Mouse (Mus musculus): ENCODE measurements around the gene Akr1cl.

The Akr1cl gene

GRCm38 (mm10) chr1:64988176-64988575, 44.4 kb downstream of the Akr1cl start:
- no peak for DNase-seq (ENCODE audit: low read depth, low spot score)

GRCm38 (mm10) chr1:64986120-64986519, 46.4 kb downstream of the Akr1cl start:
- DNase-seq (ENCODE audit: low read depth, low spot score): peak; percentile 70

GRCm38 (mm10) chr1:64983247-64983646, 49.3 kb downstream of the Akr1cl start:
- no peak for DNase-seq (ENCODE audit: low read depth, low spot score)

GRCm38 (mm10) chr1:64978321-64978799, 54.2 kb downstream of the Akr1cl start:
- peak; percentile 19 for DNase-seq (ENCODE audit: low read depth, low spot score)

GRCm38 (mm10) chr1:64975346-64975745, 57.2 kb downstream of the Akr1cl start:
- DNase-seq (ENCODE audit: low read depth, low spot score): no peak

DNA sequence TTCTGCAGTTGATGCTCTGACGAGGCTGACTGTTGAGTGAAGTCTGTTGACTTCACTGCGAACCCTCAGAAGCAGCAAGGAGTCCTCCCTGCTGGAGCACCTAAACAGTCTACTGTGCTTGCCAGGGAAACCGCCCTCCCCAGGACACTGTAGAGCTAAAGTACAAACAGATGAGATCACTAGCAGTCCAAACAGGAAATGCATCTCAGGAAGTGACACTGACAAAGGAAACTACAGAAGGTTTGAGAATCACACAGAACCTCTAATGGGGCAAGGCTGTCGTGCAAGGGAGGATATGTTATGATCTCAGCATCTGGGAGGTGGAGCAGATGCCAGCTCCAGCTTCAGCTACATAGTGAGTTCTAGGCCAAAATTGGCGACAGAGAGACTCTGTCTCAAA, 61.9 kb downstream of the Akr1cl start:
- no peak for DNase-seq (ENCODE audit: low read depth, low spot score)

All from ES-CJ7 (cell line).